Mouse (Mus musculus) myocyte (in vitro differentiated cells): ENCODE data around the gene A2m.

ENCODE experiments used
- CEBPB ChIP-seq: IDR thresholded peaks from 2 replicates; pipeline ENCODE4 v1.6.1; 2011; ENCODE audit warnings: mild to moderate bottlenecking, moderate library complexity; ENCODE audit not compliant: poor library complexity, insufficient read depth, severe bottlenecking
- E2F4 ChIP-seq: IDR thresholded peaks from one replicate; pipeline ENCODE4 v1.6.1; 2011; ENCODE audit warnings: mild to moderate bottlenecking, control low read depth, moderate library complexity; ENCODE audit not compliant: insufficient read depth
- MAX ChIP-seq: IDR thresholded peaks from one replicate; pipeline ENCODE4 v1.6.1; 2011; ENCODE audit warnings: low read depth, mild to moderate bottlenecking, control low read depth
- MYOD1 ChIP-seq, 3 experiments: IDR thresholded peaks; one replicate each; pipeline ENCODE4 v1.6.1; 2011; ENCODE audit warnings: control low read depth in 2 of 3, low read depth in 2 of 3, mild to moderate bottlenecking in 2 of 3, moderate library complexity in 1 of 3; ENCODE audit not compliant: insufficient read length in 2 of 3, control insufficient read depth in 1 of 3
- POLR2A ChIP-seq: IDR thresholded peaks from one replicate; pipeline ENCODE4 v1.6.1; 2011; ENCODE audit warnings: low read depth, mild to moderate bottlenecking, control low read depth, moderate library complexity; ENCODE audit not compliant: insufficient read length
- POLR2AphosphoS2 ChIP-seq: IDR thresholded peaks from one replicate; pipeline ENCODE4 v1.6.1; 2011; ENCODE audit warnings: low read depth, control low read depth; ENCODE audit not compliant: insufficient read length
- SRF ChIP-seq: IDR thresholded peaks from one replicate; pipeline ENCODE4 v1.6.1; 2011; ENCODE audit warnings: low read depth; ENCODE audit not compliant: control insufficient read depth, insufficient read length
- TCF12 ChIP-seq: IDR thresholded peaks from one replicate; pipeline ENCODE4 v1.6.1; 2011; ENCODE audit warnings: mild to moderate bottlenecking, control low read depth; ENCODE audit not compliant: poor library complexity, insufficient read depth, severe bottlenecking
- USF1 ChIP-seq: IDR thresholded peaks from one replicate; pipeline ENCODE4 v1.6.1; 2011; ENCODE audit warnings: low read depth, mild to moderate bottlenecking, control low read depth, moderate library complexity

GRCm38 (mm10) chr6:121617476-121617875 is 17.7 kb upstream of the A2m start:
- no peak for TF ChIP-seq POLR2A
- no peak for TF ChIP-seq MYOD1 (IDR thresholded peaks at IDR 0.05; ENCODE audit: control insufficient read depth in 1 of 3, insufficient read length in 2 of 3, low read depth in 2 of 3)
- TF ChIP-seq MAX, result no peak
- no peak for TF ChIP-seq TCF12
- no peak for TF ChIP-seq CEBPB
- no peak for TF ChIP-seq USF1
- TF ChIP-seq E2F4, result no peak
- TF ChIP-seq SRF, result no peak
- TF ChIP-seq POLR2AphosphoS2, result no peak
